Comparison of ENCODE assay signal across 31 mouse cellular contexts in genomic region chr12:67887296-67887695, GRCm38 (mm10).
DNase-seq lines count a peak whose midpoint lies in the region; ATAC-seq and TF ChIP-seq lines count a peak whose summit lies in the region.
"Had no signal": no experiment of that assay in that cellular context is flagged by ENCODE, and none has a peak within 500 bp of the region (broad histone marks: within the 10 kb centered on the region; RNA-seq: fewer than 3 reads in every experiment).

No protein-coding gene starts in this region.

- H3K27me3 ChIP-seq in kidney, embryonic 15.5 days, result no peaks in the 10 kb centered on the region
- no peaks in the 10 kb centered on the region for H3K27me3 ChIP-seq in embryonic facial prominence, embryonic 10.5 days (replicated peaks; ENCODE audit: low read depth, poor library complexity, severe bottlenecking)
- H3K27me3 ChIP-seq in limb, embryonic 11.5 days (ENCODE audit: control insufficient read depth, insufficient read depth, low read length), result no peaks in the 10 kb centered on the region
- H3K27me3 ChIP-seq: embryonic facial prominence, embryonic 13.5 days; forebrain, embryonic 15.5 days; heart, embryonic 12.5 days; hindbrain, embryonic 13.5 days; limb, embryonic 15.5 days; liver, embryonic 15.5 days; midbrain, embryonic 13.5 days; neural tube, embryonic 15.5 days had no signal

- WGBS in kidney, embryonic 15.5 days, result 61% methylated on average over 2 of the region's 2 CpGs
- WGBS in embryonic facial prominence, embryonic 10.5 days, result 62% methylated on average over 2 of the region's 2 CpGs
- 31% methylated on average over 2 of the region's 2 CpGs for WGBS in limb, embryonic 11.5 days

- no peak overlapping the region for H3K27ac ChIP-seq in kidney, embryonic 15.5 days
- no peak overlapping the region for H3K27ac ChIP-seq in ES-E14 (ENCODE audit: insufficient read depth, low read depth, low read length, poor library complexity, severe bottlenecking)
- no peak overlapping the region for H3K27ac ChIP-seq in embryonic facial prominence, embryonic 10.5 days (replicated peaks)
- no peak overlapping the region for H3K27ac ChIP-seq in limb, embryonic 11.5 days (replicated peaks; ENCODE audit: low read depth, low read length)
- H3K27ac ChIP-seq: embryonic facial prominence, embryonic 13.5 days; forebrain, embryonic 10.5 days; forebrain, embryonic 15.5 days; heart, adult 2 months; hindbrain, embryonic 13.5 days; layer of hippocampus, adult 2 months; left cerebral cortex, adult 2 months; limb, embryonic 15.5 days; liver, embryonic 15.5 days; midbrain, embryonic 13.5 days; neural tube, embryonic 15.5 days had no signal

- in situ Hi-C loops in ES-E14 (cut with MboI; ENCODE audit: low sequenced_read_pairs in 2 of 2, unreplicated experiment in 2 of 2), result no loop called here

- H3K9me3 ChIP-seq in kidney, embryonic 15.5 days (replicated peaks), result no peaks in the 10 kb centered on the region
- no peaks in the 10 kb centered on the region for H3K9me3 ChIP-seq in ES-E14 (ENCODE audit: control insufficient read depth, insufficient read depth, low read depth, low read length)
- H3K9me3 ChIP-seq in embryonic facial prominence, embryonic 10.5 days, result no peaks in the 10 kb centered on the region
- H3K9me3 ChIP-seq in limb, embryonic 11.5 days (ENCODE audit: control insufficient read depth, low read length), result no peaks in the 10 kb centered on the region
- H3K9me3 ChIP-seq: embryonic facial prominence, embryonic 13.5 days; forebrain, embryonic 10.5 days; forebrain, embryonic 15.5 days; heart, embryonic 12.5 days; hindbrain, embryonic 13.5 days; limb, embryonic 15.5 days; liver, embryonic 15.5 days; midbrain, embryonic 13.5 days; neural tube, embryonic 15.5 days had no signal

- no peak overlapping the region for H3K4me3 ChIP-seq in kidney, embryonic 15.5 days (replicated peaks)
- no peak overlapping the region for H3K4me3 ChIP-seq in ES-E14 (ENCODE audit: insufficient read depth in 1 of 2, low read depth in 1 of 2, low read length in 2 of 2, poor library complexity in 1 of 2, severe bottlenecking in 1 of 2)
- no peak overlapping the region for H3K4me3 ChIP-seq in embryonic facial prominence, embryonic 10.5 days
- no peak overlapping the region for H3K4me3 ChIP-seq in limb, embryonic 11.5 days (ENCODE audit: low read depth, low read length)
- H3K4me3 ChIP-seq: embryonic facial prominence, embryonic 13.5 days; forebrain, embryonic 10.5 days; forebrain, embryonic 15.5 days; heart, adult 2 months; heart, embryonic 12.5 days; hindbrain, embryonic 13.5 days; layer of hippocampus, adult 2 months; left cerebral cortex, adult 2 months; limb, embryonic 15.5 days; liver, embryonic 15.5 days; midbrain, embryonic 13.5 days; neural tube, embryonic 15.5 days had no signal

- 0 out of 2 replicates have a peak, but pooled peaks have one; percentile 36 for ATAC-seq in kidney, embryonic 15.5 days (replicated peaks; ENCODE audit: low FRiP score)
- ATAC-seq in limb, embryonic 11.5 days (ENCODE audit: insufficient number of reproducible peaks, low FRiP score, low TSS enrichment, low read depth), result no peak
- ATAC-seq: CD4-positive, CD25-positive, alpha-beta regulatory T cell, adult 4 months; forebrain, embryonic 15.5 days; intestine, postnatal 0 days; midbrain, embryonic 13.5 days had no signal

- H3K4me2 ChIP-seq in kidney, embryonic 15.5 days, result no peak overlapping the region
- H3K4me2 ChIP-seq in limb, embryonic 11.5 days (ENCODE audit: low read depth, severe bottlenecking), result no peak overlapping the region
- H3K4me2 ChIP-seq: embryonic facial prominence, embryonic 13.5 days; forebrain, embryonic 15.5 days; heart, embryonic 12.5 days; hindbrain, embryonic 13.5 days; limb, embryonic 15.5 days; liver, embryonic 15.5 days; lung, embryonic 14.5 days; midbrain, embryonic 13.5 days; neural tube, embryonic 15.5 days had no signal

- no peaks in the 10 kb centered on the region for H3K36me3 ChIP-seq in kidney, embryonic 15.5 days
- no peaks in the 10 kb centered on the region for H3K36me3 ChIP-seq in ES-E14 (ENCODE audit: control insufficient read depth, insufficient read depth, low read length, poor library complexity, severe bottlenecking)
- no peaks in the 10 kb centered on the region for H3K36me3 ChIP-seq in embryonic facial prominence, embryonic 10.5 days (replicated peaks)
- no peaks in the 10 kb centered on the region for H3K36me3 ChIP-seq in limb, embryonic 11.5 days (ENCODE audit: control insufficient read depth, insufficient read depth, low read length)
- H3K36me3 ChIP-seq: embryonic facial prominence, embryonic 13.5 days; forebrain, embryonic 10.5 days; forebrain, embryonic 15.5 days; heart, embryonic 12.5 days; hindbrain, embryonic 13.5 days; limb, embryonic 15.5 days; liver, embryonic 15.5 days; midbrain, embryonic 13.5 days; neural tube, embryonic 15.5 days had no signal

- no peak for DNase-seq in kidney, adult 11 months
- no peak for DNase-seq in ES-E14 (ENCODE audit: low read depth, low spot score)
- DNase-seq in embryonic facial prominence, embryonic 10.5 days (ENCODE audit: low spot score), result peak; percentile 22
- DNase-seq in limb, embryonic 11.5 days (ENCODE audit: low spot score), result peak; percentile 23
- no peak for DNase-seq in urinary bladder, adult 18-20 months (ENCODE audit: low spot score in 2 of 2)
- DNase-seq in lung, postnatal 36 days, result no peak
- DNase-seq: adrenal gland, postnatal 10 days; cerebellum, adult 11 months; cerebellum, adult 9-11 months; heart, adult 2 months; heart, postnatal 4 days; kidney, postnatal 14 days; lung, embryonic 14.5 days; lung, postnatal 14 days; right cerebral cortex, adult 18-20 months; spleen, adult 18-20 months; thymus, postnatal 14 days had no signal

- no peak overlapping the region for H3K9ac ChIP-seq in kidney, embryonic 15.5 days
- no peak overlapping the region for H3K9ac ChIP-seq in ES-E14 (ENCODE audit: insufficient read depth, low read depth, low read length, poor library complexity, severe bottlenecking)
- no peak overlapping the region for H3K9ac ChIP-seq in limb, embryonic 11.5 days (ENCODE audit: low read length)
- H3K9ac ChIP-seq: embryonic facial prominence, embryonic 13.5 days; forebrain, embryonic 15.5 days; heart, embryonic 12.5 days; hindbrain, embryonic 13.5 days; limb, embryonic 15.5 days; liver, embryonic 15.5 days; lung, embryonic 14.5 days; midbrain, embryonic 13.5 days; neural tube, embryonic 15.5 days had no signal

- H3K4me1 ChIP-seq in kidney, embryonic 15.5 days, result no peaks in the 10 kb centered on the region
- no peaks in the 10 kb centered on the region for H3K4me1 ChIP-seq in ES-E14 (ENCODE audit: control insufficient read depth in 2 of 2, insufficient read depth in 2 of 2, low read length in 2 of 2, poor library complexity in 1 of 2)
- no peaks in the 10 kb centered on the region for H3K4me1 ChIP-seq in embryonic facial prominence, embryonic 10.5 days
- H3K4me1 ChIP-seq in limb, embryonic 11.5 days (ENCODE audit: control insufficient read depth, insufficient read depth, low read length), result no peaks in the 10 kb centered on the region
- H3K4me1 ChIP-seq: embryonic facial prominence, embryonic 13.5 days; forebrain, embryonic 10.5 days; forebrain, embryonic 15.5 days; heart, embryonic 12.5 days; hindbrain, embryonic 13.5 days; limb, embryonic 15.5 days; liver, embryonic 15.5 days; midbrain, embryonic 13.5 days; neural tube, embryonic 15.5 days had no signal

TF ChIP-seq in ES-E14, 5 proteins besides CTCF, POLR2A, EP300 and RAD21:
- TF ChIP-seq HCFC1 (IDR thresholded peaks at IDR 0.05; ENCODE audit: borderline replicate concordance, insufficient read depth, low read length) (no peak), ZC3H11A (IDR thresholded peaks at IDR 0.05; ENCODE audit: borderline replicate concordance, low read depth, low read length) (no peak), CHD2 (IDR thresholded peaks at IDR 0.05; ENCODE audit: low read depth, low read length) (no peak), ZNF384 (IDR thresholded peaks at IDR 0.05; ENCODE audit: low read depth, low read length) (no peak), MAFK (IDR thresholded peaks at IDR 0.05; ENCODE audit: insufficient read depth, low read depth, low read length) (peak; percentile 82)

Comparison
In these comparisons a context has a peak if more than half of its experiments do, and no peak if none do; other contexts are left out.
1. DNase-seq: peak in embryonic facial prominence, embryonic 10.5 days (single experiment) and limb, embryonic 11.5 days (single experiment); none in kidney, adult 11 months (single experiment), ES-E14 (single experiment), urinary bladder, adult 18-20 months (0 of 2) and lung, postnatal 36 days (single experiment).